Mouse (Mus musculus): ENCODE measurements around the gene March2.

GRCm38 (mm10) chr17:33728396-33728795 lies 9.9 kb upstream of the March2 start:
- TF ChIP-seq CTCF (conservative IDR thresholded peaks at IDR 0.05; ENCODE audit: low read length) (no peak), POU5F1 (IDR thresholded peaks at IDR 0.05; ENCODE audit: borderline replicate concordance, low read length) (no peak)

All from E14TG2a.4 (cell line).